Mouse (Mus musculus) stomach, embryonic 14.5 days (tissue): ENCODE results near the gene Socs2. TPM values are rescaled to one million over a fixed set of nuclear protein-coding genes. Genes with fewer than 3 reads are reported as not detected.

ENCODE experiments used
- ATAC-seq: fragments of 200-750 bp; cut with Nextera tagmentation; 2 replicates; pipeline ENCODE4 v1.8.0; 2017; ENCODE audit warnings: low read depth, moderate TSS enrichment; ENCODE audit not compliant: insufficient number of reproducible peaks, insufficient read depth, low FRiP score
- H3K27ac ChIP-seq: fragments of 300-500 bp; sonication (generic); 2 replicates; pipeline ENCODE4 v1.5.1; 2014; ENCODE audit warnings: mild to moderate bottlenecking, low read length, moderate library complexity, mixed read lengths
- H3K27me3 ChIP-seq: fragments of 300-500 bp; sonication (generic); 2 replicates; pipeline ENCODE4 v1.6.1; 2014; ENCODE audit warnings: low read length, control low read depth, mixed read lengths; ENCODE audit not compliant: control insufficient read depth, insufficient read depth
- H3K36me3 ChIP-seq: fragments of 300-500 bp; sonication (generic); 2 replicates; pipeline ENCODE4 v1.6.1; 2014; ENCODE audit warnings: mild to moderate bottlenecking, control low read depth, low read length, moderate library complexity, mixed read lengths; ENCODE audit not compliant: control insufficient read depth, insufficient read depth
- H3K4me1 ChIP-seq: fragments of 300-500 bp; sonication (generic); 2 replicates; pipeline ENCODE4 v1.6.1; 2014; ENCODE audit warnings: low read length, control low read depth, mixed read lengths; ENCODE audit not compliant: control insufficient read depth, insufficient read depth
- H3K4me2 ChIP-seq: fragments of 300-500 bp; sonication (generic); replicated peaks from 2 replicates; pipeline ENCODE4 v1.6.1; 2014; ENCODE audit warnings: low read depth, low read length, control low read depth
- H3K4me3 ChIP-seq: fragments of 300-500 bp; sonication (generic); 2 replicates; pipeline ENCODE4 v1.5.1; 2014; ENCODE audit warnings: low read depth, low read length, control low read depth
- H3K9ac ChIP-seq: fragments of 300-500 bp; sonication (generic); replicated peaks from 2 replicates; pipeline ENCODE4 v1.6.1; 2014; ENCODE audit warnings: low read depth, mild to moderate bottlenecking, control low read depth, low read length, moderate library complexity, mixed read lengths
- H3K9me3 ChIP-seq: fragments of 300-500 bp; sonication (generic); 2 replicates; pipeline ENCODE4 v1.6.1; 2016; ENCODE audit warnings: low read depth, low read length, control low read depth; ENCODE audit not compliant: control insufficient read depth
- WGBS: fragments of 180-500 bp; shearing (Covaris S2); extraction: QIAGEN DNeasy Blood & Tissue Kit; methylation state at CpG from one replicate; pipeline ENCODE4 v1.1.7; 2014; 5-methylcytosine and 5-hydroxymethylcytosine counted together
- polyA plus RNA-seq: library from polyadenylated mRNA; unstranded; fragments of >200 nt; fragmentation: Nextera tagmentation; extraction: Ambion mirVana; gene quantifications from 2 replicates; pipeline ENCODE4 v1.2.1, GENCODE M21; 2014

Gene Socs2
- polyA plus RNA-seq, 1 experiment from 2014 or later = 32.9 TPM

- 75% methylated on average over 9 of the region's 9 CpGs for WGBS
- H3K27me3 ChIP-seq = no peaks in the 10 kb centered on the region
Measured at GRCm38 (mm10) chr10:95408487-95408886, 8.5 kb downstream of the Socs2 start.

GRCm38 (mm10) chr10:95407541-95408160 is 9.3 kb downstream of the Socs2 start:
- Histone ChIP-seq H3K4me1 (no peaks in the 10 kb centered on the region), H3K9me3 (no peaks in the 10 kb centered on the region), H3K9ac (no peak overlapping the region), H3K36me3 (no peaks in the 10 kb centered on the region; the same call in 1 of the 2 replicates), H3K27me3 (no peaks in the 10 kb centered on the region), H3K27ac (no peak overlapping the region), H3K4me2 (no peak overlapping the region), H3K4me3 (no peak overlapping the region)
- WGBS = 58% methylated on average over 12 of the region's 12 CpGs
- ATAC-seq = no peak

More at GRCm38 (mm10) chr10:95408487-95408886, 8.5 kb downstream of the Socs2 start:
- no peak overlapping the region for H3K4me3 ChIP-seq
- H3K36me3 ChIP-seq = no peaks in the 10 kb centered on the region; the same call in 1 of the 2 replicates
- H3K4me2 ChIP-seq = no peak overlapping the region
- H3K9ac ChIP-seq = no peak overlapping the region
- ATAC-seq = no peak
- H3K4me1 ChIP-seq = no peaks in the 10 kb centered on the region
- H3K27ac ChIP-seq = no peak overlapping the region
- no peaks in the 10 kb centered on the region for H3K9me3 ChIP-seq

- H3K9me3 ChIP-seq = no peaks in the 10 kb centered on the region
- H3K27me3 ChIP-seq = no peaks in the 10 kb centered on the region
- no peak overlapping the region for H3K4me2 ChIP-seq
- WGBS = 82% methylated on average over 2 of the region's 2 CpGs
- H3K9ac ChIP-seq = no peak overlapping the region
- no peak overlapping the region for H3K4me3 ChIP-seq
- H3K36me3 ChIP-seq = no peaks in the 10 kb centered on the region
- H3K4me1 ChIP-seq = peaks cover 1% of the 10 kb centered on the region; the same call in 1 of the 2 replicates
- no peak for ATAC-seq
- no peak overlapping the region for H3K27ac ChIP-seq
Measured at GRCm38 (mm10) chr10:95404774-95405173, 12.2 kb downstream of the Socs2 start.

- no peak for ATAC-seq
- Histone ChIP-seq H3K9me3 (no peaks in the 10 kb centered on the region), H3K4me1 (peaks cover 13% of the 10 kb centered on the region; the same call in 1 of the 2 replicates), H3K4me2 (no peak overlapping the region), H3K4me3 (no peak overlapping the region), H3K27me3 (no peaks in the 10 kb centered on the region), H3K36me3 (no peaks in the 10 kb centered on the region), H3K9ac (no peak overlapping the region), H3K27ac (no peak overlapping the region)
- 32% methylated on average over 13 of the region's 13 CpGs for WGBS
Measured at GRCm38 (mm10) chr10:95399689-95400354, 17.2 kb downstream of the Socs2 start.

- Histone ChIP-seq H3K4me1 (peaks cover 13% of the 10 kb centered on the region; the same call in 1 of the 2 replicates), H3K4me2 (peak overlapping the region; percentile 36), H3K27me3 (no peaks in the 10 kb centered on the region), H3K9me3 (no peaks in the 10 kb centered on the region), H3K9ac (no peak overlapping the region), H3K36me3 (no peaks in the 10 kb centered on the region), H3K4me3 (peak overlapping the region; percentile 8; the same call in 1 of the 2 replicates), H3K27ac (no peak overlapping the region)
- ATAC-seq = peak; percentile 71
- under 1% methylated on average over 17 of the region's 18 CpGs for WGBS
Measured at GRCm38 (mm10) chr10:95398489-95398888, 18.5 kb downstream of the Socs2 start.

GRCm38 (mm10) chr10:95397191-95397835 is 19.7 kb downstream of the Socs2 start:
- Histone ChIP-seq H3K9ac (no peak overlapping the region), H3K27me3 (no peaks in the 10 kb centered on the region), H3K4me3 (no peak overlapping the region), H3K4me2 (no peak overlapping the region), H3K9me3 (no peaks in the 10 kb centered on the region), H3K27ac (no peak overlapping the region), H3K4me1 (peaks cover 13% of the 10 kb centered on the region; the same call in 1 of the 2 replicates), H3K36me3 (no peaks in the 10 kb centered on the region)
- 62% methylated on average over 7 of the region's 7 CpGs for WGBS
- no peak for ATAC-seq

GRCm38 (mm10) chr10:95396356-95396755 is 20.6 kb downstream of the Socs2 start:
- Histone ChIP-seq H3K4me3 (no peak overlapping the region), H3K4me1 (peaks cover 13% of the 10 kb centered on the region; the same call in 1 of the 2 replicates), H3K9me3 (no peaks in the 10 kb centered on the region), H3K4me2 (no peak overlapping the region), H3K27me3 (no peaks in the 10 kb centered on the region), H3K27ac (no peak overlapping the region), H3K9ac (no peak overlapping the region), H3K36me3 (no peaks in the 10 kb centered on the region)
- ATAC-seq = no peak
- 76% methylated on average over 8 of the region's 8 CpGs for WGBS
